ENCODE assay signal across 10 mouse cellular contexts in genomic region chr15:93222475-93222874, GRCm38 (mm10). TPM values are rescaled to one million over a fixed set of nuclear protein-coding genes. Genes with fewer than 3 reads are reported as not detected.
DNase-seq lines count a peak whose midpoint lies in the region; ATAC-seq and TF ChIP-seq lines count a peak whose summit lies in the region.
"Had no signal": no experiment of that assay in that cellular context is flagged by ENCODE, and none has a peak within 500 bp of the region (broad histone marks: within the 10 kb centered on the region; RNA-seq: fewer than 3 reads in every experiment).

No protein-coding gene starts in this region.

- TF ChIP-seq CTCF in intestine, postnatal 0 days (IDR thresholded peaks at IDR 0.05; ENCODE audit: low read depth), result peak; percentile 58

- H3K9ac ChIP-seq in intestine, postnatal 0 days (ENCODE audit: low read depth, low read length), result no peak overlapping the region
- H3K9ac ChIP-seq in intestine, embryonic 15.5 days, result no peak overlapping the region
- H3K9ac ChIP-seq in midbrain, embryonic 16.5 days (ENCODE audit: low read depth, low read length), result no peak overlapping the region

- WGBS in intestine, postnatal 0 days, result 52% methylated on average over 7 of the region's 7 CpGs
- 51% methylated on average over 7 of the region's 7 CpGs for WGBS in intestine, embryonic 15.5 days
- WGBS in midbrain, embryonic 16.5 days, result 60% methylated on average over 7 of the region's 7 CpGs

- peak; percentile 22 for DNase-seq in thymus, postnatal 14 days
- no peak for DNase-seq in thymus, adult 18-20 months
- peak; percentile 49 for DNase-seq in ZHBTc4 (ENCODE audit: low read depth, low spot score)
- no peak for DNase-seq in yolk sac, embryonic 10.5 days (ENCODE audit: low spot score)
- DNase-seq: cerebellum, postnatal 25 days; heart, postnatal 4 days had no signal

- H3K4me1 ChIP-seq in intestine, postnatal 0 days (replicated peaks; ENCODE audit: control insufficient read depth, insufficient read depth, low read length), result no peaks in the 10 kb centered on the region
- no peaks in the 10 kb centered on the region for H3K4me1 ChIP-seq in intestine, embryonic 15.5 days (replicated peaks)
- H3K4me1 ChIP-seq in midbrain, embryonic 16.5 days (ENCODE audit: control insufficient read depth, insufficient read depth, low read length), result no peaks in the 10 kb centered on the region

- no peak for ATAC-seq in intestine, postnatal 0 days
- ATAC-seq in intestine, embryonic 15.5 days, result no peak
- ATAC-seq in megakaryocyte-erythroid progenitor cell, adult 5-6 weeks (replicated peaks; ENCODE audit: low FRiP score, low TSS enrichment, poor library complexity, severe bottlenecking), result peak; percentile 89
- ATAC-seq in midbrain, embryonic 16.5 days, result no peak

- no peak overlapping the region for H3K27ac ChIP-seq in intestine, postnatal 0 days (ENCODE audit: low read depth, low read length)
- no peak overlapping the region for H3K27ac ChIP-seq in intestine, embryonic 15.5 days
- no peak overlapping the region for H3K27ac ChIP-seq in midbrain, embryonic 16.5 days (ENCODE audit: low read length)

- no peak overlapping the region for H3K4me3 ChIP-seq in intestine, postnatal 0 days (ENCODE audit: low read depth, low read length)
- no peak overlapping the region for H3K4me3 ChIP-seq in intestine, embryonic 15.5 days (replicated peaks)
- no peak overlapping the region for H3K4me3 ChIP-seq in midbrain, embryonic 16.5 days (ENCODE audit: low read depth, low read length)

- H3K9me3 ChIP-seq in intestine, postnatal 0 days (ENCODE audit: control insufficient read depth), result no peaks in the 10 kb centered on the region
- H3K9me3 ChIP-seq in intestine, embryonic 15.5 days, result no peaks in the 10 kb centered on the region
- no peaks in the 10 kb centered on the region for H3K9me3 ChIP-seq in midbrain, embryonic 16.5 days (replicated peaks; ENCODE audit: control insufficient read depth, low read length, poor library complexity, severe bottlenecking)

- no peaks in the 10 kb centered on the region for H3K27me3 ChIP-seq in intestine, postnatal 0 days (replicated peaks; ENCODE audit: control insufficient read depth, insufficient read depth, low read length)
- no peaks in the 10 kb centered on the region for H3K27me3 ChIP-seq in intestine, embryonic 15.5 days (replicated peaks)
- H3K27me3 ChIP-seq in midbrain, embryonic 16.5 days (ENCODE audit: control insufficient read depth, insufficient read depth, low read depth, low read length), result no peaks in the 10 kb centered on the region

- H3K4me2 ChIP-seq in intestine, postnatal 0 days (replicated peaks; ENCODE audit: low read depth), result no peak overlapping the region
- no peak overlapping the region for H3K4me2 ChIP-seq in intestine, embryonic 15.5 days (replicated peaks)
- no peak overlapping the region for H3K4me2 ChIP-seq in midbrain, embryonic 16.5 days (ENCODE audit: low read length)

- H3K36me3 ChIP-seq in intestine, postnatal 0 days (ENCODE audit: control insufficient read depth, insufficient read depth), result no peaks in the 10 kb centered on the region
- no peaks in the 10 kb centered on the region for H3K36me3 ChIP-seq in intestine, embryonic 15.5 days
- no peaks in the 10 kb centered on the region for H3K36me3 ChIP-seq in midbrain, embryonic 16.5 days (ENCODE audit: control insufficient read depth, insufficient read depth, low read length)

RNA-seq across cellular contexts. Expression of gene Gxylt1, which starts 52.5 kb away (rescaled TPM):
- 4.9 and 5.5 TPM in 2 replicates for polyA plus RNA-seq in intestine, postnatal 0 days (2015; fragmentation: Nextera tagmentation; extraction: Ambion mirVana)
- 10.2 and 10.8 TPM in 2 replicates for polyA plus RNA-seq in intestine, embryonic 15.5 days (2015; fragmentation: Nextera tagmentation; extraction: Ambion mirVana)
- 7.2 and 8.2 TPM in 2 replicates for total RNA-seq in megakaryocyte-erythroid progenitor cell, adult 5-6 weeks (2014; fragmentation: Nextera tagmentation)
- total RNA-seq in megakaryocyte-erythroid progenitor cell, adult 5-6 weeks (2017), result 11.0 and 12.6 TPM in 2 replicates
- polyA plus RNA-seq in midbrain, embryonic 16.5 days (2015; fragmentation: Nextera tagmentation; extraction: Ambion mirVana), result 5.2 and 6.0 TPM in 2 replicates

Comparison
In these comparisons a context has a peak if more than half of its experiments do, and no peak if none do; other contexts are left out.
1. DNase-seq: peak in thymus, postnatal 14 days (single experiment) and ZHBTc4 (single experiment); none in thymus, adult 18-20 months (0 of 2) and yolk sac, embryonic 10.5 days (single experiment).